Mouse (Mus musculus) erythroblast, embryonic 14.5 days (primary cell): ENCODE data around the gene Tmem156.

Source experiments
- GATA1 ChIP-seq: IDR thresholded peaks from 2 replicates; pipeline ENCODE4 v1.6.1; 2012; ENCODE audit warnings: low read length, inconsistent platforms, mixed read lengths
- TAL1 ChIP-seq: IDR thresholded peaks from 3 replicates; pipeline ENCODE4 v1.6.1; 2012; ENCODE audit warnings: low read length, inconsistent platforms, mixed read lengths

DNA sequence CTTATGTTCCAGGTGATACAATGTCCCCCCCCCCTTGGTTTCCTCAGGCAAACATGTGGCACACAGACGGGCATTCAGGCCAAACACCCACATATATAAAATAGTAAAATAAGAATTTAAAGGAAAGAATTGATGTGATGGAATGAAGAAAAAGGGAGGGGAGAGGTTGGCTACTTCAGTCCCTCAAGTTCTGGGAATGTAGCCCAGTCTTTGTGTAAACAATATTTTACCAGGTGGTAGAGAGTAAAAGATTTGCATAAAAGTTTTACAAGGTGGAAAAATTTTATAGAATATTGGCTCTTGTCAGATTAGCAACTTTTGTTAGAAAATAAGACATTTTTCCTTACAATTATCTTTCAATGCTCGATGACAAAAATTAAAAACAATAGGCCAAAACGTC, 4.9 kb upstream of the Tmem156 start:
- TF ChIP-seq GATA1 (no peak), TAL1 (no peak)
